Mouse (Mus musculus): ENCODE measurements around the gene Grap2. TPM values are rescaled to one million over a fixed set of nuclear protein-coding genes. Genes with fewer than 3 reads are reported as not detected.

Gene Grap2
- 3.0 and 4.2 TPM in 2 replicates for polyA plus RNA-seq (2014; fragmentation: Nextera tagmentation; extraction: Ambion mirVana)

GRCm38 (mm10) chr15:80572291-80572690 is at the start of gene Grap2:
Gene Grap2 (plus strand): TSS chr15:80572594.
- H3K4me3 ChIP-seq (ENCODE audit: low read depth, low read length) = no peak within 1 kb of the TSS
- WGBS = 60% methylated on average over 12 of the region's 12 CpGs
- no peaks in the 10 kb centered on the region for H3K9me3 ChIP-seq (ENCODE audit: control insufficient read depth, low read length)

GRCm38 (mm10) chr15:80529955-80530869 is 42.2 kb upstream of the Grap2 start:
- Histone ChIP-seq H3K9me3 (ENCODE audit: control insufficient read depth, low read length) (no peaks in the 10 kb centered on the region), H3K4me3 (ENCODE audit: low read depth, low read length) (no peak overlapping the region), H3K27me3 (ENCODE audit: control insufficient read depth, insufficient read depth, low read length) (no peaks in the 10 kb centered on the region), H3K36me3 (ENCODE audit: control insufficient read depth, insufficient read depth, low read length) (no peaks in the 10 kb centered on the region), H3K9ac (ENCODE audit: low read length) (no peak overlapping the region), H3K27ac (ENCODE audit: low read depth, low read length) (no peak overlapping the region), H3K4me1 (replicated peaks; ENCODE audit: control insufficient read depth, insufficient read depth, low read length) (no peaks in the 10 kb centered on the region), H3K4me2 (ENCODE audit: low read depth, low read length, severe bottlenecking) (peak overlapping the region; percentile 18; the same call in 1 of the 2 replicates)
- WGBS = 45% methylated on average over 20 of the region's 20 CpGs
- ATAC-seq (replicated peaks; ENCODE audit: low FRiP score) (no peak), DNase-seq (ENCODE audit: low spot score) (peak; percentile 60)

More at GRCm38 (mm10) chr15:80572291-80572690, at the start of gene Grap2:
- Histone ChIP-seq H3K36me3 (ENCODE audit: control insufficient read depth, insufficient read depth, low read length) (no peaks in the 10 kb centered on the region), H3K4me2 (ENCODE audit: low read depth, low read length, severe bottlenecking) (no peak within 1 kb of the TSS), H3K27me3 (ENCODE audit: control insufficient read depth, insufficient read depth, low read length) (peaks cover 3% of the 10 kb centered on the region; the same call in 1 of the 2 replicates), H3K4me1 (replicated peaks; ENCODE audit: control insufficient read depth, insufficient read depth, low read length) (peaks cover 3% of the 10 kb centered on the region; the same call in 1 of the 2 replicates), H3K27ac (ENCODE audit: low read depth, low read length) (no peak within 1 kb of the TSS), H3K9ac (ENCODE audit: low read length) (no peak within 1 kb of the TSS)
- DNase-seq (ENCODE audit: low spot score) (no peak), ATAC-seq (replicated peaks; ENCODE audit: low FRiP score) (no peak)

- Histone ChIP-seq H3K9ac (ENCODE audit: low read length) (no peak overlapping the region), H3K4me2 (ENCODE audit: low read depth, low read length, severe bottlenecking) (no peak overlapping the region), H3K27me3 (ENCODE audit: control insufficient read depth, insufficient read depth, low read length) (no peaks in the 10 kb centered on the region), H3K4me1 (replicated peaks; ENCODE audit: control insufficient read depth, insufficient read depth, low read length) (no peaks in the 10 kb centered on the region), H3K36me3 (ENCODE audit: control insufficient read depth, insufficient read depth, low read length) (no peaks in the 10 kb centered on the region), H3K27ac (ENCODE audit: low read depth, low read length) (no peak overlapping the region), H3K9me3 (ENCODE audit: control insufficient read depth, low read length) (no peaks in the 10 kb centered on the region), H3K4me3 (ENCODE audit: low read depth, low read length) (no peak overlapping the region)
- DNase-seq (ENCODE audit: low spot score) (no peak), ATAC-seq (replicated peaks; ENCODE audit: low FRiP score) (no peak)
- WGBS = 84% methylated on average over 9 of the region's 9 CpGs
Observed at GRCm38 (mm10) chr15:80531026-80531425, 41.4 kb upstream of the Grap2 start.

- Histone ChIP-seq H3K27me3 (ENCODE audit: control insufficient read depth, insufficient read depth, low read length) (no peaks in the 10 kb centered on the region), H3K9ac (ENCODE audit: low read length) (no peak overlapping the region), H3K4me3 (ENCODE audit: low read depth, low read length) (no peak overlapping the region), H3K4me2 (ENCODE audit: low read depth, low read length, severe bottlenecking) (no peak overlapping the region), H3K4me1 (replicated peaks; ENCODE audit: control insufficient read depth, insufficient read depth, low read length) (no peaks in the 10 kb centered on the region), H3K36me3 (ENCODE audit: control insufficient read depth, insufficient read depth, low read length) (no peaks in the 10 kb centered on the region), H3K27ac (ENCODE audit: low read depth, low read length) (no peak overlapping the region), H3K9me3 (ENCODE audit: control insufficient read depth, low read length) (no peaks in the 10 kb centered on the region)
- DNase-seq (ENCODE audit: low spot score) (no peak), ATAC-seq (replicated peaks; ENCODE audit: low FRiP score) (no peak)
- 80% methylated on average over 8 of the region's 8 CpGs for WGBS
Observed at GRCm38 (mm10) chr15:80532281-80533072, 39.9 kb upstream of the Grap2 start.

- 64% methylated on average over 6 of the region's 6 CpGs for WGBS
- Histone ChIP-seq H3K9ac (ENCODE audit: low read length) (no peak overlapping the region), H3K4me2 (ENCODE audit: low read depth, low read length, severe bottlenecking) (no peak overlapping the region), H3K27ac (ENCODE audit: low read depth, low read length) (no peak overlapping the region), H3K4me1 (replicated peaks; ENCODE audit: control insufficient read depth, insufficient read depth, low read length) (no peaks in the 10 kb centered on the region), H3K9me3 (ENCODE audit: control insufficient read depth, low read length) (no peaks in the 10 kb centered on the region), H3K36me3 (ENCODE audit: control insufficient read depth, insufficient read depth, low read length) (no peaks in the 10 kb centered on the region), H3K27me3 (ENCODE audit: control insufficient read depth, insufficient read depth, low read length) (no peaks in the 10 kb centered on the region), H3K4me3 (ENCODE audit: low read depth, low read length) (no peak overlapping the region)
- no peak for DNase-seq (ENCODE audit: low spot score)
- ATAC-seq (replicated peaks; ENCODE audit: low FRiP score) = no peak
Observed at GRCm38 (mm10) chr15:80533274-80533673, 39.1 kb upstream of the Grap2 start.

- Histone ChIP-seq H3K27ac (ENCODE audit: low read depth, low read length) (no peak overlapping the region), H3K9me3 (ENCODE audit: control insufficient read depth, low read length) (no peaks in the 10 kb centered on the region), H3K27me3 (ENCODE audit: control insufficient read depth, insufficient read depth, low read length) (no peaks in the 10 kb centered on the region), H3K4me2 (ENCODE audit: low read depth, low read length, severe bottlenecking) (no peak overlapping the region), H3K4me3 (ENCODE audit: low read depth, low read length) (no peak overlapping the region), H3K9ac (ENCODE audit: low read length) (no peak overlapping the region), H3K36me3 (ENCODE audit: control insufficient read depth, insufficient read depth, low read length) (no peaks in the 10 kb centered on the region), H3K4me1 (replicated peaks; ENCODE audit: control insufficient read depth, insufficient read depth, low read length) (no peaks in the 10 kb centered on the region)
- ATAC-seq (replicated peaks; ENCODE audit: low FRiP score) (no peak), DNase-seq (ENCODE audit: low spot score) (no peak)
- WGBS = 79% methylated on average over 2 of the region's 2 CpGs
Observed at GRCm38 (mm10) chr15:80536051-80536450, 36.3 kb upstream of the Grap2 start.

GRCm38 (mm10) chr15:80538075-80538474 is 34.3 kb upstream of the Grap2 start:
- no peak overlapping the region for H3K4me3 ChIP-seq (ENCODE audit: low read depth, low read length)
- no peak for ATAC-seq (replicated peaks; ENCODE audit: low FRiP score)
- H3K36me3 ChIP-seq (ENCODE audit: control insufficient read depth, insufficient read depth, low read length) = no peaks in the 10 kb centered on the region
- 86% methylated on average over 2 of the region's 2 CpGs for WGBS
- no peaks in the 10 kb centered on the region for H3K27me3 ChIP-seq (ENCODE audit: control insufficient read depth, insufficient read depth, low read length)
- H3K27ac ChIP-seq (ENCODE audit: low read depth, low read length) = no peak overlapping the region
- H3K9ac ChIP-seq (ENCODE audit: low read length) = no peak overlapping the region
- H3K4me1 ChIP-seq (replicated peaks; ENCODE audit: control insufficient read depth, insufficient read depth, low read length) = no peaks in the 10 kb centered on the region
- no peak overlapping the region for H3K4me2 ChIP-seq (ENCODE audit: low read depth, low read length, severe bottlenecking)
- no peak for DNase-seq (ENCODE audit: low spot score)
- no peaks in the 10 kb centered on the region for H3K9me3 ChIP-seq (ENCODE audit: control insufficient read depth, low read length)

GRCm38 (mm10) chr15:80538671-80539340 is 33.6 kb upstream of the Grap2 start:
- no peak for DNase-seq (ENCODE audit: low spot score)
- no peak for ATAC-seq (replicated peaks; ENCODE audit: low FRiP score)
- H3K4me3 ChIP-seq (ENCODE audit: low read depth, low read length) = no peak overlapping the region
- H3K36me3 ChIP-seq (ENCODE audit: control insufficient read depth, insufficient read depth, low read length) = no peaks in the 10 kb centered on the region
- H3K9ac ChIP-seq (ENCODE audit: low read length) = no peak overlapping the region
- H3K4me1 ChIP-seq (replicated peaks; ENCODE audit: control insufficient read depth, insufficient read depth, low read length) = no peaks in the 10 kb centered on the region
- no peaks in the 10 kb centered on the region for H3K27me3 ChIP-seq (ENCODE audit: control insufficient read depth, insufficient read depth, low read length)
- 79% methylated on average over 7 of the region's 7 CpGs for WGBS
- no peaks in the 10 kb centered on the region for H3K9me3 ChIP-seq (ENCODE audit: control insufficient read depth, low read length)
- no peak overlapping the region for H3K4me2 ChIP-seq (ENCODE audit: low read depth, low read length, severe bottlenecking)
- H3K27ac ChIP-seq (ENCODE audit: low read depth, low read length) = no peak overlapping the region

Measured in forebrain, embryonic 11.5 days (tissue).